ENCODE assay signal across 16 mouse cellular contexts in genomic region chr6:52252016-52252774, GRCm38 (mm10). TPM values are rescaled to one million over a fixed set of nuclear protein-coding genes. Genes with fewer than 3 reads are reported as not detected.
A peak's percentile ranks its signal among the peaks of the same experiment; 100 is the strongest.
DNase-seq lines count a peak whose midpoint lies in the region; ATAC-seq and TF ChIP-seq lines count a peak whose summit lies in the region.
"Had no signal": no experiment of that assay in that cellular context is flagged by ENCODE, and none has a peak within 500 bp of the region (broad histone marks: within the 10 kb centered on the region; RNA-seq: fewer than 3 reads in every experiment).

No protein-coding gene starts in this region.

- peaks cover 94% of the 10 kb centered on the region for H3K27me3 ChIP-seq in intestine, postnatal 0 days (replicated peaks; ENCODE audit: control insufficient read depth, insufficient read depth, low read length)
- H3K27me3 ChIP-seq in intestine, embryonic 15.5 days (replicated peaks): peaks cover 82% of the 10 kb centered on the region
- H3K27me3 ChIP-seq in limb, embryonic 14.5 days (ENCODE audit: control insufficient read depth, insufficient read depth, low read length): peaks cover 4% of the 10 kb centered on the region; the same call in 1 of the 2 replicates

- no peaks in the 10 kb centered on the region for H3K9me3 ChIP-seq in intestine, postnatal 0 days (ENCODE audit: control insufficient read depth)
- H3K9me3 ChIP-seq in intestine, embryonic 15.5 days: no peaks in the 10 kb centered on the region
- H3K9me3 ChIP-seq in limb, embryonic 14.5 days (ENCODE audit: control insufficient read depth, low read length): no peaks in the 10 kb centered on the region

- no peak overlapping the region for H3K27ac ChIP-seq in intestine, postnatal 0 days (ENCODE audit: low read depth, low read length)
- no peak overlapping the region for H3K27ac ChIP-seq in intestine, embryonic 15.5 days
- H3K27ac ChIP-seq in limb, embryonic 14.5 days (replicated peaks; ENCODE audit: low read depth, low read length): peak overlapping the region; percentile 96
- H3K27ac ChIP-seq: kidney, postnatal 0 days had no signal

- TF ChIP-seq POLR2A in limb, embryonic 14.5 days (IDR thresholded peaks at IDR 0.05; ENCODE audit: borderline replicate concordance, extremely low read depth, insufficient read depth, insufficient read length): no peak

- no peaks in the 10 kb centered on the region for H3K4me1 ChIP-seq in intestine, postnatal 0 days (replicated peaks; ENCODE audit: control insufficient read depth, insufficient read depth, low read length)
- H3K4me1 ChIP-seq in intestine, embryonic 15.5 days (replicated peaks): 0 out of 2 replicates have a peak, but pooled peaks cover 4% of the 10 kb centered on the region
- peaks cover 24% of the 10 kb centered on the region for H3K4me1 ChIP-seq in limb, embryonic 14.5 days (ENCODE audit: control insufficient read depth, insufficient read depth, low read length)

- WGBS in intestine, postnatal 0 days: 3% methylated on average over 24 of the region's 24 CpGs
- 4% methylated on average over 24 of the region's 24 CpGs for WGBS in intestine, embryonic 15.5 days
- WGBS in limb, embryonic 14.5 days: 6% methylated on average over 24 of the region's 24 CpGs

- TF ChIP-seq CTCF in intestine, postnatal 0 days (IDR thresholded peaks at IDR 0.05; ENCODE audit: low read depth): no peak

- 0 out of 2 replicates have a peak overlapping the region, but pooled peaks have one; percentile 28 for H3K4me2 ChIP-seq in intestine, postnatal 0 days (replicated peaks; ENCODE audit: low read depth)
- H3K4me2 ChIP-seq in intestine, embryonic 15.5 days (replicated peaks): no peak overlapping the region
- peak overlapping the region; percentile 96 for H3K4me2 ChIP-seq in limb, embryonic 14.5 days (replicated peaks; ENCODE audit: low read depth, low read length, severe bottlenecking)
- H3K4me2 ChIP-seq: heart, embryonic 11.5 days had no signal

- H3K36me3 ChIP-seq in intestine, postnatal 0 days (ENCODE audit: control insufficient read depth, insufficient read depth): no peaks in the 10 kb centered on the region
- no peaks in the 10 kb centered on the region for H3K36me3 ChIP-seq in intestine, embryonic 15.5 days
- peaks cover 45% of the 10 kb centered on the region for H3K36me3 ChIP-seq in limb, embryonic 14.5 days (ENCODE audit: control insufficient read depth, insufficient read depth, low read length)

- no peak overlapping the region for H3K9ac ChIP-seq in intestine, postnatal 0 days (ENCODE audit: low read depth, low read length)
- H3K9ac ChIP-seq in intestine, embryonic 15.5 days: no peak overlapping the region
- H3K9ac ChIP-seq in limb, embryonic 14.5 days (ENCODE audit: low read depth, low read length, severe bottlenecking): peak overlapping the region; percentile 92

- no peak for ATAC-seq in intestine, postnatal 0 days
- no peak for ATAC-seq in intestine, embryonic 15.5 days
- ATAC-seq in limb, embryonic 14.5 days (ENCODE audit: low FRiP score, low read depth): peak; percentile 1; the same call in 1 of the 2 replicates
- ATAC-seq: hindbrain, embryonic 16.5 days had no signal

- H3K4me3 ChIP-seq in intestine, postnatal 0 days (ENCODE audit: low read depth, low read length): peak overlapping the region; percentile 1; the same call in 1 of the 2 replicates
- no peak overlapping the region for H3K4me3 ChIP-seq in intestine, embryonic 15.5 days (replicated peaks)
- peak overlapping the region; percentile 76 for H3K4me3 ChIP-seq in limb, embryonic 14.5 days (replicated peaks; ENCODE audit: low read length)

- DNase-seq in urinary bladder, adult 2 months (ENCODE audit: low spot score): peak; percentile 41
- DNase-seq in urinary bladder, postnatal 25 days (ENCODE audit: low spot score): no peak
- no peak for DNase-seq in limb, embryonic 14.5 days (ENCODE audit: low spot score)
- peak; percentile 35 for DNase-seq in urinary bladder, postnatal 14 days (ENCODE audit: low spot score)
- no peak for DNase-seq in layer of hippocampus, adult 9-11 months
- no peak for DNase-seq in embryo, embryonic 10.5 days (ENCODE audit: low spot score)
- DNase-seq: adrenal gland, postnatal 25 days; cerebellum, adult 9-10 months; gastrocnemius, postnatal 25 days; heart, postnatal 36 days; lung, adult 18-20 months had no signal

RNA-seq across cellular contexts. Expression of gene Hoxa11, which starts 6.6 kb away (rescaled TPM):
- polyA plus RNA-seq in intestine, postnatal 0 days (2015; fragmentation: Nextera tagmentation; extraction: Ambion mirVana): 1.1 TPM in 1 of 2 replicates, not detected in the other
- polyA plus RNA-seq in intestine, embryonic 15.5 days (2015; fragmentation: Nextera tagmentation; extraction: Ambion mirVana): 2.0 and 3.3 TPM in 2 replicates
- 25.4 and 29.2 TPM in 2 replicates for polyA plus RNA-seq in urinary bladder, adult 2 months (2012; rRNA removed)
- polyA plus RNA-seq in limb, embryonic 14.5 days (2012; rRNA removed): 32.6 and 41.2 TPM in 2 replicates
- polyA plus RNA-seq in limb, embryonic 14.5 days (2014; fragmentation: Nextera tagmentation; extraction: Ambion mirVana): 31.1 and 39.0 TPM in 2 replicates
- polyA plus RNA-seq: heart, embryonic 11.5 days; hindbrain, embryonic 16.5 days had no signal

RNA-seq across cellular contexts. Expression of gene Hoxa13, which starts 8.5 kb away (rescaled TPM):
- not detected in 2 replicates for polyA plus RNA-seq in intestine, postnatal 0 days (2015; fragmentation: Nextera tagmentation; extraction: Ambion mirVana)
- polyA plus RNA-seq in intestine, embryonic 15.5 days (2015; fragmentation: Nextera tagmentation; extraction: Ambion mirVana): 0.59 and 0.61 TPM in 2 replicates
- polyA plus RNA-seq in urinary bladder, adult 2 months (2012; rRNA removed): 32.5 and 40.7 TPM in 2 replicates
- 26.0 and 37.6 TPM in 2 replicates for polyA plus RNA-seq in limb, embryonic 14.5 days (2012; rRNA removed)
- 16.0 and 24.1 TPM in 2 replicates for polyA plus RNA-seq in limb, embryonic 14.5 days (2014; fragmentation: Nextera tagmentation; extraction: Ambion mirVana)
- polyA plus RNA-seq: heart, embryonic 11.5 days; hindbrain, embryonic 16.5 days; kidney, postnatal 0 days had no signal

RNA-seq across cellular contexts. Expression of gene Hoxa10, which starts 11.5 kb away (rescaled TPM):
- 0.17 and 7.8 TPM in 2 replicates for polyA plus RNA-seq in intestine, postnatal 0 days (2015; fragmentation: Nextera tagmentation; extraction: Ambion mirVana)
- polyA plus RNA-seq in intestine, embryonic 15.5 days (2015; fragmentation: Nextera tagmentation; extraction: Ambion mirVana): 11.4 and 20.2 TPM in 2 replicates
- polyA plus RNA-seq in urinary bladder, adult 2 months (2012; rRNA removed): 79.4 and 93.6 TPM in 2 replicates
- polyA plus RNA-seq in limb, embryonic 14.5 days (2012; rRNA removed): 111 and 136 TPM in 2 replicates
- 117 and 149 TPM in 2 replicates for polyA plus RNA-seq in limb, embryonic 14.5 days (2014; fragmentation: Nextera tagmentation; extraction: Ambion mirVana)
- polyA plus RNA-seq: hindbrain, embryonic 16.5 days had no signal

RNA-seq across cellular contexts. Expression of gene Hoxa9, which starts 21.3 kb away (rescaled TPM):
- 1.1 and 3.0 TPM in 2 replicates for polyA plus RNA-seq in intestine, postnatal 0 days (2015; fragmentation: Nextera tagmentation; extraction: Ambion mirVana)
- 5.3 and 6.3 TPM in 2 replicates for polyA plus RNA-seq in intestine, embryonic 15.5 days (2015; fragmentation: Nextera tagmentation; extraction: Ambion mirVana)
- polyA plus RNA-seq in urinary bladder, adult 2 months (2012; rRNA removed): 48.1 and 60.0 TPM in 2 replicates
- 107 and 134 TPM in 2 replicates for polyA plus RNA-seq in limb, embryonic 14.5 days (2012; rRNA removed)
- polyA plus RNA-seq in limb, embryonic 14.5 days (2014; fragmentation: Nextera tagmentation; extraction: Ambion mirVana): 39.0 and 45.2 TPM in 2 replicates

RNA-seq across cellular contexts. Expression of gene Hoxa7, which starts 30.5 kb away (rescaled TPM):
- polyA plus RNA-seq in intestine, postnatal 0 days (2015; fragmentation: Nextera tagmentation; extraction: Ambion mirVana): 5.6 and 6.2 TPM in 2 replicates
- 7.5 and 9.4 TPM in 2 replicates for polyA plus RNA-seq in intestine, embryonic 15.5 days (2015; fragmentation: Nextera tagmentation; extraction: Ambion mirVana)
- 27.6 and 28.6 TPM in 2 replicates for polyA plus RNA-seq in urinary bladder, adult 2 months (2012; rRNA removed)
- polyA plus RNA-seq in limb, embryonic 14.5 days (2012; rRNA removed): 15.8 and 17.0 TPM in 2 replicates
- polyA plus RNA-seq in limb, embryonic 14.5 days (2014; fragmentation: Nextera tagmentation; extraction: Ambion mirVana): 8.9 and 10.1 TPM in 2 replicates

Comparison
In these comparisons a context has a peak if more than half of its experiments do, and no peak if none do; other contexts are left out.
1. DNase-seq: peak in urinary bladder, adult 2 months (single experiment) and urinary bladder, postnatal 14 days (single experiment); none in urinary bladder, postnatal 25 days (single experiment), limb, embryonic 14.5 days (single experiment), layer of hippocampus, adult 9-11 months (single experiment) and embryo, embryonic 10.5 days (single experiment).
2. RNA of gene Hoxa13, which starts 8.5 kb away (polyA plus RNA-seq): 32.5 to 40.7 TPM in urinary bladder, adult 2 months and 16.0 to 37.6 TPM in limb, embryonic 14.5 days; 0.59 to 0.61 TPM in intestine, embryonic 15.5 days and not detected in intestine, postnatal 0 days; every median in the first group is over 10 times any median in the second.